Mouse (Mus musculus): ENCODE data around the gene Nfatc4.

DNA sequence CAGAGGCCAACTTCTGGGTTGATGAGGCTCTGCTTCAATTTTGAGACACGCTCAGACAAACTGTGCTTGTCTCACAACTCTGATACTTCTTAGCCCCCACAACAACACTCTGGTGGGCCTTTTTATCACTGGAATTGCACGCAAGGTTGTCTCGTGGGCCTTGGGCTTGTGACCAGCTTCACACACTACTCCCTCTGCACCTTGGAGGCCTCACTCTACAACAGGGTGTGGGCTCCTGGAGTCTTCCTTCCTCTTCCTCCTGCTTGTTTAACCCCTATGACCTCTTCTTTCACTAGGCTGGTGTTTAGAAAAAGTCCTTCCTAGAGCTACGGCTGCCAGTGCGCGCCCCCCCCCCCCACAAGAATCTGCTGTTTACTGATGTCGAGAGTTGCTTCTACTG, 46.2 kb upstream of the Nfatc4 start:
- TF ChIP-seq CTCF (IDR thresholded peaks at IDR 0.05; ENCODE audit: insufficient read depth, low read depth, low read length) (no peak), POLR2A (IDR thresholded peaks at IDR 0.05; ENCODE audit: insufficient read depth, low read depth, low read length) (no peak)

Data from olfactory bulb, adult 2 months (tissue).